Comparison of ENCODE assay signal across 7 mouse cellular contexts in the genomic region with DNA sequence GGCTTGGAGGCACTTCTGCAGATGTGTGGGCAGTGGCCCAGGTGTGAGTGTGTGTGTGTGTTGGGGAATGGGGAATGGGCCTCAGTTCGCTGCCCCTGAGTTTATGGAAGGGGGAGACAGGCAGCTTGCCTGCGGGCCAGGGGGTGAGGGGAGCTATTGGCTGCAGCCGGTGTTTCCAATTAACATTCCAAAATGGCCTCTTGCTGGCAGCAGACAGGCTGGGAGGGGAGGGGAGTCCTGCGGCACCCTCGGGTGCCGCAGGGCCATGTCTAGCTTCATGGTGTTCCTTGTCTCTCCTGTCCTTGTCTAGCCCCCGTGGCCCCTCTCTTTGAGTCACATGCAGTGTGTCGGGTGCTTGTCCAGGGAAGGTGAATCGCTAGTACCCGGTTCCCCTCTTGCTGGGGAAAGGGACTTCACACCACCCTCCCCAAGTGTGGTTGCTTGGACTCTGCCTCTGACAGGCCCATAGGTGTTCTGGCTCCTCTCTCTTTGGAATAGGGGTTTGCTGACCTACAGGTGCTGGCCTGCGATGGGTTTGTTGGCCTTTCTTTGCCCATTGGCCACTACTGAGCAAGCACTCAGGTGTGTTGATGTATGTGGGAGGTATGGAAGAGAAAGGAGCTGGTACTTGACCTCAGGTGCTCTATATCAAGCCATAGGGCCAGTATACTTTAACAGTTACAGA. TPM values are rescaled to one million over a fixed set of nuclear protein-coding genes. Genes with fewer than 3 reads are reported as not detected.
DNase-seq lines count a peak whose midpoint lies in the region; ATAC-seq and TF ChIP-seq lines count a peak whose summit lies in the region.

No protein-coding gene starts in this region.

- no peak for ATAC-seq in heart, embryonic 13.5 days (ENCODE audit: extremely low read depth, insufficient number of reproducible peaks, low FRiP score, low TSS enrichment)
- ATAC-seq in midbrain, postnatal 0 days (ENCODE audit: low FRiP score), result no peak
- ATAC-seq in activated CD4-positive, CD25-positive, alpha-beta regulatory T cell, adult 4 months, result no peak

- peaks cover 42% of the 10 kb centered on the region for H3K36me3 ChIP-seq in heart, embryonic 13.5 days
- H3K36me3 ChIP-seq in midbrain, postnatal 0 days (ENCODE audit: insufficient read depth, low read length), result peaks cover 25% of the 10 kb centered on the region

- peak overlapping the region; percentile 98 for H3K9ac ChIP-seq in heart, embryonic 13.5 days
- peak overlapping the region; percentile 94 for H3K9ac ChIP-seq in midbrain, postnatal 0 days (replicated peaks; ENCODE audit: low read length, poor library complexity, severe bottlenecking)

- H3K4me3 ChIP-seq in heart, embryonic 13.5 days, result peak overlapping the region; percentile 95
- peak overlapping the region; percentile 87 for H3K4me3 ChIP-seq in midbrain, postnatal 0 days (ENCODE audit: low read depth, low read length)

- H3K27me3 ChIP-seq in heart, embryonic 13.5 days (replicated peaks), result no peaks in the 10 kb centered on the region
- H3K27me3 ChIP-seq in midbrain, postnatal 0 days (ENCODE audit: insufficient read depth, low read length), result no peaks in the 10 kb centered on the region

- peaks cover 57% of the 10 kb centered on the region for H3K4me1 ChIP-seq in heart, embryonic 13.5 days
- peaks cover 18% of the 10 kb centered on the region for H3K4me1 ChIP-seq in midbrain, postnatal 0 days (ENCODE audit: insufficient read depth, low read length)

- DNase-seq in right cerebral cortex, postnatal 25 days, result peak; percentile 54
- no peak for DNase-seq in right cerebral cortex, adult 18-20 months
- DNase-seq in cerebellum, postnatal 25 days, result peak; percentile 44 to 55
- peak; percentile 55 for DNase-seq in kidney, postnatal 14 days
- DNase-seq in midbrain, postnatal 0 days (ENCODE audit: low spot score), result peak; percentile 37

- WGBS in heart, embryonic 13.5 days, result 5% methylated on average over 11 of the region's 11 CpGs
- 4% methylated on average over 11 of the region's 11 CpGs for WGBS in midbrain, postnatal 0 days

- no peak for TF ChIP-seq CTCF in midbrain, postnatal 0 days (IDR thresholded peaks at IDR 0.05)

- H3K9me3 ChIP-seq in heart, embryonic 13.5 days, result no peaks in the 10 kb centered on the region
- no peaks in the 10 kb centered on the region for H3K9me3 ChIP-seq in midbrain, postnatal 0 days (ENCODE audit: low read length)

- peak overlapping the region; percentile 97 for H3K27ac ChIP-seq in heart, embryonic 13.5 days (replicated peaks)
- peak overlapping the region; percentile 96 for H3K27ac ChIP-seq in midbrain, postnatal 0 days (ENCODE audit: low read depth, low read length)

- H3K4me2 ChIP-seq in heart, embryonic 13.5 days, result peak overlapping the region; percentile 99
- H3K4me2 ChIP-seq in midbrain, postnatal 0 days (ENCODE audit: low read depth, low read length, poor library complexity, severe bottlenecking), result peak overlapping the region; percentile 64

RNA-seq across cellular contexts. Expression of a gene that starts 1.5 kb away (rescaled TPM):
- polyA plus RNA-seq in heart, embryonic 13.5 days (2015; fragmentation: Nextera tagmentation; extraction: Ambion mirVana), result 8.6 and 10.4 TPM in 2 replicates
- total RNA-seq in midbrain, postnatal 0 days (2014; rRNA removed), result 62.9 and 79.2 TPM in 2 replicates
- polyA plus RNA-seq in midbrain, postnatal 0 days (2015; fragmentation: Nextera tagmentation; extraction: Ambion mirVana), result 18.4 and 19.4 TPM in 2 replicates
- polyA plus RNA-seq in activated CD4-positive, CD25-positive, alpha-beta regulatory T cell, adult 4 months (2017; shearing (Covaris generic)), result 10 to 100 TPM; 16.7 to 20.0 TPM

RNA-seq across cellular contexts. Expression of a gene that starts 59.3 kb away (rescaled TPM):
- 659 and 696 TPM in 2 replicates for polyA plus RNA-seq in heart, embryonic 13.5 days (2015; fragmentation: Nextera tagmentation; extraction: Ambion mirVana)
- 795 and 936 TPM in 2 replicates for total RNA-seq in midbrain, postnatal 0 days (2014; rRNA removed)
- polyA plus RNA-seq in midbrain, postnatal 0 days (2015; fragmentation: Nextera tagmentation; extraction: Ambion mirVana), result 645 TPM in 2 replicates
- polyA plus RNA-seq in activated CD4-positive, CD25-positive, alpha-beta regulatory T cell, adult 4 months (2017; shearing (Covaris generic)), result 1,000 to 10,000 TPM; 1,290 to 1,880 TPM
